Mouse (Mus musculus) heart, embryonic 11.5 days (tissue): ENCODE measurements around the gene Klhl22. TPM values are rescaled to one million over a fixed set of nuclear protein-coding genes. Genes with fewer than 3 reads are reported as not detected.
A peak's percentile ranks its signal among the peaks of the same experiment; 100 is the strongest.

ENCODE experiments used
- ATAC-seq: fragments of 200-750 bp; cut with Nextera tagmentation; replicated peaks from 2 replicates; pipeline ENCODE4 v1.8.0; 2017; ENCODE audit warnings: moderate library complexity; ENCODE audit not compliant: insufficient number of reproducible peaks, low FRiP score, low TSS enrichment
- H3K27ac ChIP-seq: fragments of 300-500 bp; sonication (generic); 2 replicates; pipeline ENCODE4 v1.5.1; 2014; ENCODE audit warnings: mild to moderate bottlenecking, low read depth, low read length
- H3K27me3 ChIP-seq: fragments of 300-500 bp; sonication (generic); 2 replicates; pipeline ENCODE4 v1.6.1; 2014; ENCODE audit warnings: mild to moderate bottlenecking, low read length, mixed read lengths; ENCODE audit not compliant: control insufficient read depth, insufficient read depth
- H3K36me3 ChIP-seq: fragments of 300-500 bp; sonication (generic); 2 replicates; pipeline ENCODE4 v1.6.1; 2014; ENCODE audit warnings: mild to moderate bottlenecking, low read length, moderate library complexity, mixed read lengths; ENCODE audit not compliant: control insufficient read depth, insufficient read depth
- H3K4me1 ChIP-seq: fragments of 300-500 bp; sonication (generic); 2 replicates; pipeline ENCODE4 v1.6.1; 2014; ENCODE audit warnings: low read length; ENCODE audit not compliant: control insufficient read depth, insufficient read depth
- H3K4me2 ChIP-seq: fragments of 300-500 bp; sonication (generic); 2 replicates; pipeline ENCODE4 v1.6.1; 2014; ENCODE audit warnings: mild to moderate bottlenecking, moderate library complexity
- H3K4me3 ChIP-seq: fragments of 300-500 bp; sonication (generic); 2 replicates; pipeline ENCODE4 v1.5.1; 2014; ENCODE audit warnings: low read depth, low read length
- H3K9ac ChIP-seq: fragments of 300-500 bp; sonication (generic); 2 replicates; pipeline ENCODE4 v1.6.1; 2014; ENCODE audit warnings: mild to moderate bottlenecking, low read depth, low read length, moderate library complexity
- H3K9me3 ChIP-seq: fragments of 300-500 bp; sonication (generic); replicated peaks from 2 replicates; pipeline ENCODE4 v1.6.1; 2016; ENCODE audit warnings: low read length; ENCODE audit not compliant: control insufficient read depth
- WGBS: fragments of 180-500 bp; shearing (Covaris S2); extraction: QIAGEN DNeasy Blood & Tissue Kit; methylation state at CpG from one replicate; pipeline ENCODE4 v1.1.7; 2014; ENCODE audit not compliant: insufficient replicate concordance; 5-methylcytosine and 5-hydroxymethylcytosine counted together
- polyA plus RNA-seq: library from polyadenylated mRNA; unstranded; fragments of >200 nt; fragmentation: Nextera tagmentation; extraction: Ambion mirVana; gene quantifications from 2 replicates; pipeline ENCODE4 v1.2.1, GENCODE M21; 2014

Gene Klhl22
- 43.2 and 44.1 TPM in 2 replicates for polyA plus RNA-seq

- peak within 1 kb of the TSS; percentile 67 for H3K27ac ChIP-seq
- peak; percentile 88 for ATAC-seq
- H3K9ac ChIP-seq = peak within 1 kb of the TSS; percentile 73
- H3K36me3 ChIP-seq = no peaks in the 10 kb centered on the region
- H3K4me2 ChIP-seq = peak within 1 kb of the TSS; percentile 93
- H3K4me1 ChIP-seq = peaks cover 15% of the 10 kb centered on the region
- H3K4me3 ChIP-seq = peak within 1 kb of the TSS; percentile 63
- H3K9me3 ChIP-seq = no peaks in the 10 kb centered on the region
- WGBS = 1% methylated on average over 22 of the region's 28 CpGs
- no peaks in the 10 kb centered on the region for H3K27me3 ChIP-seq
Measured at GRCm38 (mm10) chr16:17759344-17759773, at the start of gene Klhl22. Gene Klhl22 (plus strand): TSS chr16:17759618.

- no peak overlapping the region for H3K4me2 ChIP-seq
- H3K36me3 ChIP-seq = no peaks in the 10 kb centered on the region
- H3K4me3 ChIP-seq = no peak overlapping the region
- H3K4me1 ChIP-seq = peaks cover 15% of the 10 kb centered on the region
- 86% methylated on average over 1 of the region's 1 CpGs for WGBS
- no peaks in the 10 kb centered on the region for H3K9me3 ChIP-seq
- no peak overlapping the region for H3K27ac ChIP-seq
- no peak overlapping the region for H3K9ac ChIP-seq
- no peak for ATAC-seq
- H3K27me3 ChIP-seq = no peaks in the 10 kb centered on the region
Measured at GRCm38 (mm10) chr16:17717791-17718190, 41.6 kb upstream of the Klhl22 start.

GRCm38 (mm10) chr16:17721114-17721808 is 38.2 kb upstream of the Klhl22 start:
- no peak for ATAC-seq
- H3K36me3 ChIP-seq = no peaks in the 10 kb centered on the region

GRCm38 (mm10) chr16:17721822-17722460 is 37.5 kb upstream of the Klhl22 start:
- Histone ChIP-seq H3K9me3 (no peaks in the 10 kb centered on the region), H3K4me3 (peak overlapping the region; percentile 93), H3K4me2 (peak overlapping the region; percentile 88), H3K4me1 (peaks cover 18% of the 10 kb centered on the region), H3K27me3 (no peaks in the 10 kb centered on the region), H3K9ac (peak overlapping the region; percentile 94), H3K27ac (peak overlapping the region; percentile 89), H3K36me3 (no peaks in the 10 kb centered on the region)
- no peak for ATAC-seq
- 6% methylated on average over 10 of the region's 10 CpGs for WGBS

More at GRCm38 (mm10) chr16:17721114-17721808, 38.2 kb upstream of the Klhl22 start:
- H3K9me3 ChIP-seq = no peaks in the 10 kb centered on the region
- H3K4me3 ChIP-seq = peak overlapping the region; percentile 93
- peak overlapping the region; percentile 88 for H3K4me2 ChIP-seq
- H3K4me1 ChIP-seq = peaks cover 15% of the 10 kb centered on the region
- H3K27ac ChIP-seq = no peak overlapping the region
- H3K9ac ChIP-seq = no peak overlapping the region
- no peaks in the 10 kb centered on the region for H3K27me3 ChIP-seq
- WGBS = 67% methylated on average over 9 of the region's 9 CpGs

GRCm38 (mm10) chr16:17722461-17723324 is 36.7 kb upstream of the Klhl22 start:
- H3K9ac ChIP-seq = peak overlapping the region; percentile 94
- no peaks in the 10 kb centered on the region for H3K9me3 ChIP-seq
- no peaks in the 10 kb centered on the region for H3K36me3 ChIP-seq
- H3K4me1 ChIP-seq = peaks cover 18% of the 10 kb centered on the region
- peak overlapping the region; percentile 88 for H3K4me2 ChIP-seq
- H3K27ac ChIP-seq = peak overlapping the region; percentile 89
- H3K27me3 ChIP-seq = no peaks in the 10 kb centered on the region
- WGBS = 2% methylated on average over 44 of the region's 44 CpGs
- H3K4me3 ChIP-seq = peak overlapping the region; percentile 93
- ATAC-seq = peak; percentile 85

GRCm38 (mm10) chr16:17723325-17723626 is 36.1 kb upstream of the Klhl22 start:
- ATAC-seq = no peak
- no peak overlapping the region for H3K27ac ChIP-seq

GRCm38 (mm10) chr16:17724448-17724847 is 35.0 kb upstream of the Klhl22 start:
- 92% methylated on average over 3 of the region's 3 CpGs for WGBS
- H3K4me1 ChIP-seq = peaks cover 17% of the 10 kb centered on the region
- H3K36me3 ChIP-seq = no peaks in the 10 kb centered on the region
- no peak overlapping the region for H3K27ac ChIP-seq
- no peak overlapping the region for H3K4me3 ChIP-seq
- no peaks in the 10 kb centered on the region for H3K27me3 ChIP-seq
- H3K9me3 ChIP-seq = no peaks in the 10 kb centered on the region
- H3K9ac ChIP-seq = no peak overlapping the region
- ATAC-seq = no peak
- H3K4me2 ChIP-seq = no peak overlapping the region

More at GRCm38 (mm10) chr16:17723325-17723626, 36.1 kb upstream of the Klhl22 start:
- Histone ChIP-seq H3K9me3 (no peaks in the 10 kb centered on the region), H3K36me3 (no peaks in the 10 kb centered on the region), H3K27me3 (no peaks in the 10 kb centered on the region), H3K9ac (no peak overlapping the region), H3K4me1 (peaks cover 17% of the 10 kb centered on the region), H3K4me3 (peak overlapping the region; percentile 93), H3K4me2 (peak overlapping the region; percentile 88)
- 72% methylated on average over 1 of the region's 1 CpGs for WGBS

- no peak overlapping the region for H3K9ac ChIP-seq
- no peak for ATAC-seq
- no peaks in the 10 kb centered on the region for H3K36me3 ChIP-seq
- H3K4me1 ChIP-seq = peaks cover 6% of the 10 kb centered on the region; the same call in 1 of the 2 replicates
- H3K27me3 ChIP-seq = no peaks in the 10 kb centered on the region
- peak overlapping the region; percentile 25; the same call in 1 of the 2 replicates for H3K4me2 ChIP-seq
- no peak overlapping the region for H3K4me3 ChIP-seq
- no peak overlapping the region for H3K27ac ChIP-seq
- WGBS = 13% methylated on average over 5 of the region's 5 CpGs
- no peaks in the 10 kb centered on the region for H3K9me3 ChIP-seq
Measured at GRCm38 (mm10) chr16:17727179-17727861, 32.1 kb upstream of the Klhl22 start.
